Mouse (Mus musculus): Measurements from ENCODE around the gene Acp6.
A peak's percentile ranks its signal among the peaks of the same experiment; 100 is the strongest.
"Not testable (repeated sequence)": the region's sequence is repeated elsewhere in the genome, so short reads cannot be mapped to it uniquely, and the experiment has no call there.

The Acp6 gene

GRCm38 (mm10) chr3:97158611-97159508 is at the start of gene Acp6:
Acp6 (plus strand) TSS chr3:97158777.
- DNase-seq = peak; percentile 90

- no peak for DNase-seq
These were observed 41.1 kb upstream of the Acp6 start for GRCm38 (mm10) chr3:97117511-97117910.

GRCm38 (mm10) chr3:97118313-97118712 is 40.3 kb upstream of the Acp6 start:
- DNase-seq = no peak

GRCm38 (mm10) chr3:97124193-97124592 is 34.4 kb upstream of the Acp6 start:
- peak; percentile 74 for DNase-seq

- peak; percentile 6 for DNase-seq
These were observed 29.2 kb upstream of the Acp6 start for GRCm38 (mm10) chr3:97129410-97129809.

GRCm38 (mm10) chr3:97137666-97138065 is 20.9 kb upstream of the Acp6 start:
- not testable (repeated sequence) for DNase-seq

GRCm38 (mm10) chr3:97151092-97151491 is 7.5 kb upstream of the Acp6 start:
- DNase-seq = no peak

- DNase-seq = no peak
These were observed 2.1 kb upstream of the Acp6 start for GRCm38 (mm10) chr3:97156431-97156830.

GRCm38 (mm10) chr3:97157308-97157707 is 1.3 kb upstream of the Acp6 start:
- no peak for DNase-seq

GRCm38 (mm10) chr3:97157958-97158599 is 498 bp upstream of the Acp6 start:
- DNase-seq = peak; percentile 74

GRCm38 (mm10) chr3:97159509-97159850 is 903 bp downstream of the Acp6 start:
- DNase-seq = no peak

- DNase-seq = no peak
These were observed 1.4 kb downstream of the Acp6 start for GRCm38 (mm10) chr3:97159986-97160385.

GRCm38 (mm10) chr3:97160908-97161307 is 2.3 kb downstream of the Acp6 start:
- no peak for DNase-seq

- no peak for DNase-seq
These were observed 3.2 kb downstream of the Acp6 start for GRCm38 (mm10) chr3:97161773-97162172.

GRCm38 (mm10) chr3:97164477-97164876 is 5.9 kb downstream of the Acp6 start:
- DNase-seq = no peak

GRCm38 (mm10) chr3:97167126-97167525 is 8.5 kb downstream of the Acp6 start:
- DNase-seq = no peak

- no peak for DNase-seq
These were observed 13.0 kb downstream of the Acp6 start for GRCm38 (mm10) chr3:97171531-97171930.

GRCm38 (mm10) chr3:97172231-97172630 is 13.7 kb downstream of the Acp6 start:
- no peak for DNase-seq

- DNase-seq = no peak
These were observed 14.1 kb downstream of the Acp6 start for GRCm38 (mm10) chr3:97172632-97173031.

GRCm38 (mm10) chr3:97178885-97179284 is 20.3 kb downstream of the Acp6 start:
- no peak for DNase-seq

- no peak for DNase-seq
These were observed 21.9 kb downstream of the Acp6 start for GRCm38 (mm10) chr3:97180527-97180926.

- DNase-seq = peak; percentile 22
These were observed 25.2 kb downstream of the Acp6 start for GRCm38 (mm10) chr3:97183810-97184209.

- DNase-seq = peak; percentile 69
These were observed 26.7 kb downstream of the Acp6 start for GRCm38 (mm10) chr3:97185098-97185860.

GRCm38 (mm10) chr3:97196571-97196970 is 38.0 kb downstream of the Acp6 start:
- no peak for DNase-seq

All from thymus, postnatal 25 days (tissue).